Mouse (Mus musculus) kidney, adult 2 months (tissue): ENCODE results near the gene Trim46.

ENCODE experiments used
- CTCF ChIP-seq: fragments of 200-500 bp; conservative IDR thresholded peaks from 2 replicates; pipeline ENCODE4 v1.5.1; 2011; ENCODE audit warnings: low read depth, mild to moderate bottlenecking, control low read depth, low read length, moderate library complexity, mixed read lengths; ENCODE audit not compliant: insufficient read depth, insufficient read length
- POLR2A ChIP-seq: fragments of 200-500 bp; IDR thresholded peaks from one replicate; pipeline ENCODE4 v1.6.1; 2011; ENCODE audit warnings: low read depth, low read length, control low read depth

- TF ChIP-seq CTCF (no peak), POLR2A (no peak)
Observed at GRCm38 (mm10) chr3:89259076-89259475, 13.0 kb upstream of the Trim46 start, which contains the start of gene Dpm3.
